Mouse (Mus musculus): ENCODE data around the gene A430078G23Rik. TPM values are rescaled to one million over a fixed set of nuclear protein-coding genes. Genes with fewer than 3 reads are reported as not detected.

The A430078G23Rik gene
- polyA plus RNA-seq (2012; rRNA removed): 0.03 and 0.09 TPM in 2 replicates

GRCm38 (mm10) chr8:3353189-3353810 is at the start of gene A430078G23Rik:
Gene A430078G23Rik, plus strand, starts transcription at chr8:3353415.

GRCm38 (mm10) chr8:3392771-3393710 is 39.8 kb downstream of the A430078G23Rik start, which contains the start of gene Arhgef18:
Gene Arhgef18, plus strand, starts transcription at chr8:3393006.

Other genes with a start within 250 kb of the A430078G23Rik start
- gene Insr, start 73.8 kb upstream of the A430078G23Rik start, polyA plus RNA-seq (2012; rRNA removed): 16.6 and 18.2 TPM in 2 replicates
- 27.8 and 29.3 TPM in 2 replicates for gene Arhgef18, start 39.6 kb downstream of the A430078G23Rik start, polyA plus RNA-seq (2012; rRNA removed)
- 2.4 and 2.9 TPM in 2 replicates for gene Pex11g, start 114.3 kb downstream of the A430078G23Rik start, polyA plus RNA-seq (2012; rRNA removed)
- gene Tex45, start 117.4 kb downstream of the A430078G23Rik start, polyA plus RNA-seq (2012; rRNA removed): 0.58 and 0.62 TPM in 2 replicates
- 74.2 and 92.5 TPM in 2 replicates for gene Zfp358, start 139.7 kb downstream of the A430078G23Rik start, polyA plus RNA-seq (2012; rRNA removed)
- gene Mcoln1, start 147.0 kb downstream of the A430078G23Rik start, polyA plus RNA-seq (2012; rRNA removed): 236 and 248 TPM in 2 replicates
- gene Pnpla6, start 162.0 kb downstream of the A430078G23Rik start, polyA plus RNA-seq (2012; rRNA removed): 59.1 and 61.3 TPM in 2 replicates
- 0.26 and 0.55 TPM in 2 replicates for gene C330021F23Rik, start 214.6 kb downstream of the A430078G23Rik start, polyA plus RNA-seq (2012; rRNA removed)
- 72.3 and 75.4 TPM in 2 replicates for gene Camsap3, start 233.9 kb downstream of the A430078G23Rik start, polyA plus RNA-seq (2012; rRNA removed)